Mouse (Mus musculus) neural tube, embryonic 14.5 days (tissue): ENCODE data around the gene Usp4. TPM values are rescaled to one million over a fixed set of nuclear protein-coding genes. Genes with fewer than 3 reads are reported as not detected.

Experiments
- ATAC-seq: fragments of 200-750 bp; cut with Nextera tagmentation; 2 replicates; pipeline ENCODE4 v1.8.0; 2017; ENCODE audit warnings: low read depth, mild to moderate bottlenecking, moderate TSS enrichment, moderate library complexity
- H3K27ac ChIP-seq: fragments of 300-500 bp; sonication (generic); 2 replicates; pipeline ENCODE4 v1.5.1; 2014; ENCODE audit warnings: low read depth, mild to moderate bottlenecking, control low read depth, low read length, moderate library complexity, mixed read lengths
- H3K27me3 ChIP-seq: fragments of 300-500 bp; sonication (generic); 2 replicates; pipeline ENCODE4 v1.6.1; 2014; ENCODE audit warnings: low read length; ENCODE audit not compliant: control insufficient read depth, insufficient read depth
- H3K36me3 ChIP-seq: fragments of 300-500 bp; sonication (generic); 2 replicates; pipeline ENCODE4 v1.6.1; 2014; ENCODE audit warnings: low read length, mixed read lengths; ENCODE audit not compliant: control insufficient read depth, insufficient read depth
- H3K4me1 ChIP-seq: fragments of 300-500 bp; sonication (generic); 2 replicates; pipeline ENCODE4 v1.6.1; 2014; ENCODE audit warnings: low read length; ENCODE audit not compliant: control insufficient read depth, insufficient read depth
- H3K4me2 ChIP-seq: fragments of 300-500 bp; sonication (generic); 2 replicates; pipeline ENCODE4 v1.6.1; 2014; ENCODE audit warnings: mild to moderate bottlenecking, low read depth, low read length, control low read depth
- H3K4me3 ChIP-seq: fragments of 300-500 bp; sonication (generic); 2 replicates; pipeline ENCODE4 v1.5.1; 2014; ENCODE audit warnings: low read depth, low read length, control low read depth, mixed read lengths
- H3K9ac ChIP-seq: fragments of 300-500 bp; sonication (generic); replicated peaks from 2 replicates; pipeline ENCODE4 v1.6.1; 2014; ENCODE audit warnings: low read depth, mild to moderate bottlenecking, control low read depth, low read length, mixed read lengths
- H3K9me3 ChIP-seq: fragments of 300-500 bp; sonication (generic); 2 replicates; pipeline ENCODE4 v1.6.1; 2016; ENCODE audit warnings: low read length; ENCODE audit not compliant: control insufficient read depth
- WGBS: fragments of 180-500 bp; shearing (Covaris S2); extraction: QIAGEN DNeasy Blood & Tissue Kit; methylation state at CpG from one replicate; pipeline ENCODE4 v1.1.7; 2014; 5-methylcytosine and 5-hydroxymethylcytosine counted together
- polyA plus RNA-seq: library from polyadenylated mRNA; unstranded; fragments of >200 nt; fragmentation: Nextera tagmentation; extraction: Ambion mirVana; gene quantifications from 2 replicates; pipeline ENCODE4 v1.2.1, GENCODE M21; 2014

Gene Usp4
- polyA plus RNA-seq, 1 experiment from 2014 or later, result 130 TPM

GRCm38 (mm10) chr9:108349727-108350126 is 2.1 kb downstream of the Usp4 start:
- Histone ChIP-seq H3K27ac (no peak overlapping the region), H3K4me2 (no peak overlapping the region), H3K36me3 (peaks cover 36% of the 10 kb centered on the region), H3K9me3 (no peaks in the 10 kb centered on the region), H3K4me3 (no peak overlapping the region), H3K27me3 (no peaks in the 10 kb centered on the region), H3K4me1 (peaks cover 15% of the 10 kb centered on the region; the same call in 1 of the 2 replicates), H3K9ac (no peak overlapping the region)
- ATAC-seq, result no peak
- 89% methylated on average over 4 of the region's 4 CpGs for WGBS

- 92% methylated on average over 9 of the region's 9 CpGs for WGBS
Observed at GRCm38 (mm10) chr9:108378234-108378633, 30.6 kb downstream of the Usp4 start.

GRCm38 (mm10) chr9:108378736-108379135 is 31.1 kb downstream of the Usp4 start:
- H3K27ac ChIP-seq, result no peak overlapping the region
- no peak overlapping the region for H3K9ac ChIP-seq
- no peaks in the 10 kb centered on the region for H3K4me1 ChIP-seq
- H3K4me3 ChIP-seq, result no peak overlapping the region
- peaks cover 77% of the 10 kb centered on the region for H3K36me3 ChIP-seq
- 84% methylated on average over 5 of the region's 5 CpGs for WGBS
- ATAC-seq, result no peak
- no peaks in the 10 kb centered on the region for H3K9me3 ChIP-seq
- H3K27me3 ChIP-seq, result no peaks in the 10 kb centered on the region
- no peak overlapping the region for H3K4me2 ChIP-seq

More at GRCm38 (mm10) chr9:108378234-108378633, 30.6 kb downstream of the Usp4 start:
- Histone ChIP-seq H3K27ac (no peak overlapping the region), H3K9ac (no peak overlapping the region), H3K36me3 (peaks cover 77% of the 10 kb centered on the region), H3K4me1 (no peaks in the 10 kb centered on the region), H3K9me3 (no peaks in the 10 kb centered on the region), H3K27me3 (no peaks in the 10 kb centered on the region), H3K4me2 (no peak overlapping the region), H3K4me3 (no peak overlapping the region)
- no peak for ATAC-seq

- Histone ChIP-seq H3K27me3 (no peaks in the 10 kb centered on the region), H3K4me3 (no peak overlapping the region), H3K4me1 (no peaks in the 10 kb centered on the region), H3K9ac (no peak overlapping the region), H3K9me3 (no peaks in the 10 kb centered on the region), H3K36me3 (peaks cover 77% of the 10 kb centered on the region), H3K4me2 (no peak overlapping the region), H3K27ac (no peak overlapping the region)
- WGBS, result 96% methylated on average over 4 of the region's 4 CpGs
- ATAC-seq, result no peak
Observed at GRCm38 (mm10) chr9:108379294-108379693, 31.6 kb downstream of the Usp4 start.

GRCm38 (mm10) chr9:108381382-108381781 is 33.7 kb downstream of the Usp4 start:
- no peak overlapping the region for H3K27ac ChIP-seq
- WGBS, result 94% methylated on average over 9 of the region's 9 CpGs
- no peaks in the 10 kb centered on the region for H3K4me1 ChIP-seq
- H3K27me3 ChIP-seq, result no peaks in the 10 kb centered on the region
- H3K4me3 ChIP-seq, result no peak overlapping the region
- peaks cover 75% of the 10 kb centered on the region for H3K36me3 ChIP-seq
- H3K9ac ChIP-seq, result no peak overlapping the region
- no peaks in the 10 kb centered on the region for H3K9me3 ChIP-seq
- ATAC-seq, result no peak
- H3K4me2 ChIP-seq, result no peak overlapping the region

GRCm38 (mm10) chr9:108385006-108385405 is 37.4 kb downstream of the Usp4 start:
- H3K36me3 ChIP-seq, result peaks cover 84% of the 10 kb centered on the region
- no peak overlapping the region for H3K4me3 ChIP-seq
- H3K4me2 ChIP-seq, result no peak overlapping the region
- no peaks in the 10 kb centered on the region for H3K9me3 ChIP-seq
- no peaks in the 10 kb centered on the region for H3K4me1 ChIP-seq
- no peak overlapping the region for H3K27ac ChIP-seq
- WGBS, result 92% methylated on average over 7 of the region's 7 CpGs
- H3K27me3 ChIP-seq, result no peaks in the 10 kb centered on the region
- H3K9ac ChIP-seq, result no peak overlapping the region
- ATAC-seq, result no peak

- no peak overlapping the region for H3K4me3 ChIP-seq
- H3K9me3 ChIP-seq, result no peaks in the 10 kb centered on the region
- WGBS, result 92% methylated on average over 4 of the region's 4 CpGs
- ATAC-seq, result no peak
- no peaks in the 10 kb centered on the region for H3K4me1 ChIP-seq
- no peaks in the 10 kb centered on the region for H3K27me3 ChIP-seq
- H3K4me2 ChIP-seq, result no peak overlapping the region
- H3K27ac ChIP-seq, result no peak overlapping the region
- H3K9ac ChIP-seq, result no peak overlapping the region
- H3K36me3 ChIP-seq, result peaks cover 82% of the 10 kb centered on the region
Observed at GRCm38 (mm10) chr9:108386816-108387215, 39.2 kb downstream of the Usp4 start.

- H3K9ac ChIP-seq, result no peak overlapping the region
- H3K9me3 ChIP-seq, result no peaks in the 10 kb centered on the region
- no peak overlapping the region for H3K27ac ChIP-seq
- 85% methylated on average over 10 of the region's 10 CpGs for WGBS
- H3K4me1 ChIP-seq, result no peaks in the 10 kb centered on the region
- H3K4me2 ChIP-seq, result no peak overlapping the region
- no peak overlapping the region for H3K4me3 ChIP-seq
- ATAC-seq, result no peak
- no peaks in the 10 kb centered on the region for H3K27me3 ChIP-seq
- peaks cover 73% of the 10 kb centered on the region for H3K36me3 ChIP-seq
Observed at GRCm38 (mm10) chr9:108388601-108389000, 40.9 kb downstream of the Usp4 start.

- Histone ChIP-seq H3K9ac (no peak overlapping the region), H3K4me3 (no peak overlapping the region), H3K4me1 (no peaks in the 10 kb centered on the region), H3K36me3 (peaks cover 68% of the 10 kb centered on the region), H3K4me2 (no peak overlapping the region), H3K27ac (no peak overlapping the region), H3K9me3 (no peaks in the 10 kb centered on the region), H3K27me3 (no peaks in the 10 kb centered on the region)
- no peak for ATAC-seq
- 89% methylated on average over 6 of the region's 6 CpGs for WGBS
Observed at GRCm38 (mm10) chr9:108389220-108389619, 41.6 kb downstream of the Usp4 start.

- Histone ChIP-seq H3K9me3 (no peaks in the 10 kb centered on the region), H3K4me3 (no peak within 1 kb of the TSS), H3K4me2 (no peak within 1 kb of the TSS), H3K36me3 (peaks cover 43% of the 10 kb centered on the region), H3K27ac (no peak within 1 kb of the TSS), H3K9ac (no peak within 1 kb of the TSS), H3K4me1 (no peaks in the 10 kb centered on the region), H3K27me3 (no peaks in the 10 kb centered on the region)
- WGBS, result 62% methylated on average over 18 of the region's 18 CpGs
- no peak for ATAC-seq
Observed at GRCm38 (mm10) chr9:108392676-108393075, 45.0 kb downstream of the Usp4 start, which contains the start of gene 1700102P08Rik. Gene 1700102P08Rik (plus strand): TSS chr9:108392805.
